Mouse (Mus musculus) bone marrow, adult 2 months (tissue): ENCODE results near the gene Cept1.

Experiments used
- CTCF ChIP-seq: fragments of 200-500 bp; IDR thresholded peaks from 2 replicates; pipeline ENCODE4 v1.5.1; 2011; ENCODE audit warnings: low read length, control low read depth; ENCODE audit not compliant: control insufficient read depth, insufficient read depth
- POLR2A ChIP-seq: fragments of 200-500 bp; IDR thresholded peaks from 2 replicates; pipeline ENCODE4 v1.6.1; 2011; ENCODE audit warnings: low read depth, mild to moderate bottlenecking, control low read depth, low read length, borderline replicate concordance; ENCODE audit not compliant: control insufficient read depth

GRCm38 (mm10) chr3:106493882-106494281, 53.7 kb downstream of the Cept1 start:
- TF ChIP-seq CTCF, result no peak
- TF ChIP-seq POLR2A, result no peak
